Mouse (Mus musculus) lung, embryonic 16.5 days (tissue): ENCODE measurements around the gene Ankrd24. TPM values are rescaled to one million over a fixed set of nuclear protein-coding genes. Genes with fewer than 3 reads are reported as not detected.
A peak's percentile ranks its signal among the peaks of the same experiment; 100 is the strongest.

Source experiments
- ATAC-seq: fragments of 200-750 bp; cut with Nextera tagmentation; 2 replicates; pipeline ENCODE4 v1.8.0; 2017; ENCODE audit warnings: low read depth, mild to moderate bottlenecking, moderate library complexity
- H3K27ac ChIP-seq: fragments of 300-500 bp; sonication (generic); 2 replicates; pipeline ENCODE4 v1.5.1; 2014; ENCODE audit warnings: mild to moderate bottlenecking, control low read depth, low read length
- H3K27me3 ChIP-seq: fragments of 300-500 bp; sonication (generic); 2 replicates; pipeline ENCODE4 v1.6.1; 2014; ENCODE audit warnings: low read depth, low read length, mixed read lengths; ENCODE audit not compliant: control insufficient read depth, insufficient read depth
- H3K36me3 ChIP-seq: fragments of 300-500 bp; sonication (generic); 2 replicates; pipeline ENCODE4 v1.6.1; 2014; ENCODE audit warnings: low read length; ENCODE audit not compliant: control insufficient read depth, insufficient read depth
- H3K4me1 ChIP-seq: fragments of 300-500 bp; sonication (generic); replicated peaks from 2 replicates; pipeline ENCODE4 v1.6.1; 2014; ENCODE audit warnings: low read length, mixed read lengths; ENCODE audit not compliant: control insufficient read depth, insufficient read depth
- H3K4me2 ChIP-seq: fragments of 300-500 bp; sonication (generic); 2 replicates; pipeline ENCODE4 v1.6.1; 2014; ENCODE audit warnings: low read depth, low read length, control low read depth
- H3K4me3 ChIP-seq: fragments of 300-500 bp; sonication (generic); 2 replicates; pipeline ENCODE4 v1.5.1; 2014; ENCODE audit warnings: mild to moderate bottlenecking, low read length, control low read depth
- H3K9ac ChIP-seq: fragments of 300-500 bp; sonication (generic); 2 replicates; pipeline ENCODE4 v1.6.1; 2014; ENCODE audit warnings: low read length, control low read depth
- H3K9me3 ChIP-seq: fragments of 300-500 bp; sonication (generic); 2 replicates; pipeline ENCODE4 v1.6.1; 2016; ENCODE audit warnings: low read length; ENCODE audit not compliant: control insufficient read depth
- WGBS: fragments of 180-500 bp; shearing (Covaris S2); extraction: QIAGEN DNeasy Blood & Tissue Kit; methylation state at CpG from one replicate; pipeline ENCODE4 v1.1.7; 2014; 5-methylcytosine and 5-hydroxymethylcytosine counted together
- polyA plus RNA-seq: library from polyadenylated mRNA; unstranded; fragments of >200 nt; fragmentation: Nextera tagmentation; extraction: Ambion mirVana; gene quantifications from 2 replicates; pipeline ENCODE4 v1.2.1, GENCODE M21; 2015

Ankrd24 gene
- polyA plus RNA-seq, 1 experiment from 2014 or later = 9.2 TPM

DNA sequence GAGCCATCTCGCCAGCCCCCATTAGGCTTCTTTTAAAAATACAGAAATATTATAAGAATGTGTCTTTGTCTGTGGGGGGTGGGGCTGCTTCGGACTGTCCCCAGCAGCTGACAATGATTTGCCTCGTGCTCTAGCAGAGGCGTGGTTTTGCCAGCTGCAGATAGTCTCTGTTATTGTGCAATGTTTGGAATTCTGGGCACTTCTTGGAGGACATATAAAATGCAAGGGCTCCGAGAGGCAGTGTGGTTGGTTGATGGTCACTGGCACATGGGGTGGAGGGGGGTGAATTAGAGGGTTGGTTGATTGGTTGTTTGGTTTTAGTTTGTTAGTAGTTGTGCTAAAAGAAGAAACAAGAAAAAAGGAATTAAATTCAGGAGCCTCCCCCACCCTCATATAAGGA lies 8.4 kb upstream of the Ankrd24 start:
- Histone ChIP-seq H3K9me3 (peaks cover 3% of the 10 kb centered on the region; the same call in 1 of the 2 replicates), H3K27ac (no peak overlapping the region), H3K4me2 (no peak overlapping the region), H3K4me1 (0 out of 2 replicates have a peak, but pooled peaks cover 2% of the 10 kb centered on the region), H3K9ac (no peak overlapping the region), H3K4me3 (no peak overlapping the region), H3K27me3 (no peaks in the 10 kb centered on the region), H3K36me3 (peaks cover 26% of the 10 kb centered on the region)
- WGBS = 64% methylated on average over 5 of the region's 5 CpGs
- ATAC-seq = no peak

DNA sequence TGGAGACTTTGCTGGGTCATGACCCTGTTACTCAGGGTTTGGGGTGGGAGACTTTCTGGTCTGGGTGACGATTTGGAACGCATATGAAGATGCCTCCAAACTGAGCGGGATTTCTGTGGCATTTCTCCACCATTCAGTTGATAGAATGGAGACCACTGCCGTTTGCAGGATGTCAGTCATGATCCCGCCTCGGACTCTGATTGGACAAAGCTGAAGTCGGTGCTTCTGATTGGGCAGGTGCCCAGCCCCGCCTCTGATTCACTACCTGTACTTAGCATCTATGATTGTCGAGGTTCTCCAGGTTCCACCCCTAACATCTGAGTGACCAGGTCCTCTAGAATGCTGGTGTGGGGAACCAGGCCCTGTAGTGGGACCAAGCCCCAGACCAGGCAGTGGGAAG lies 7.6 kb upstream of the Ankrd24 start:
- no peaks in the 10 kb centered on the region for H3K4me1 ChIP-seq
- peaks cover 3% of the 10 kb centered on the region; the same call in 1 of the 2 replicates for H3K9me3 ChIP-seq
- no peak overlapping the region for H3K27ac ChIP-seq
- H3K27me3 ChIP-seq = no peaks in the 10 kb centered on the region
- no peak for ATAC-seq
- 50% methylated on average over 9 of the region's 9 CpGs for whole genome bisulfite sequencing
- no peak overlapping the region for H3K4me3 ChIP-seq
- H3K9ac ChIP-seq = no peak overlapping the region
- no peak overlapping the region for H3K4me2 ChIP-seq
- H3K36me3 ChIP-seq = peaks cover 29% of the 10 kb centered on the region

- Histone ChIP-seq H3K4me3 (no peak overlapping the region), H3K9me3 (peaks cover 3% of the 10 kb centered on the region; the same call in 1 of the 2 replicates), H3K4me2 (no peak overlapping the region), H3K36me3 (peaks cover 29% of the 10 kb centered on the region), H3K9ac (no peak overlapping the region), H3K27me3 (no peaks in the 10 kb centered on the region), H3K27ac (no peak overlapping the region), H3K4me1 (peaks cover 14% of the 10 kb centered on the region)
- ATAC-seq = no peak
- 50% methylated on average over 8 of the region's 8 CpGs for WGBS
These were observed 4.9 kb upstream of the Ankrd24 start for GRCm38 (mm10) chr10:81623441-81623840.

DNA sequence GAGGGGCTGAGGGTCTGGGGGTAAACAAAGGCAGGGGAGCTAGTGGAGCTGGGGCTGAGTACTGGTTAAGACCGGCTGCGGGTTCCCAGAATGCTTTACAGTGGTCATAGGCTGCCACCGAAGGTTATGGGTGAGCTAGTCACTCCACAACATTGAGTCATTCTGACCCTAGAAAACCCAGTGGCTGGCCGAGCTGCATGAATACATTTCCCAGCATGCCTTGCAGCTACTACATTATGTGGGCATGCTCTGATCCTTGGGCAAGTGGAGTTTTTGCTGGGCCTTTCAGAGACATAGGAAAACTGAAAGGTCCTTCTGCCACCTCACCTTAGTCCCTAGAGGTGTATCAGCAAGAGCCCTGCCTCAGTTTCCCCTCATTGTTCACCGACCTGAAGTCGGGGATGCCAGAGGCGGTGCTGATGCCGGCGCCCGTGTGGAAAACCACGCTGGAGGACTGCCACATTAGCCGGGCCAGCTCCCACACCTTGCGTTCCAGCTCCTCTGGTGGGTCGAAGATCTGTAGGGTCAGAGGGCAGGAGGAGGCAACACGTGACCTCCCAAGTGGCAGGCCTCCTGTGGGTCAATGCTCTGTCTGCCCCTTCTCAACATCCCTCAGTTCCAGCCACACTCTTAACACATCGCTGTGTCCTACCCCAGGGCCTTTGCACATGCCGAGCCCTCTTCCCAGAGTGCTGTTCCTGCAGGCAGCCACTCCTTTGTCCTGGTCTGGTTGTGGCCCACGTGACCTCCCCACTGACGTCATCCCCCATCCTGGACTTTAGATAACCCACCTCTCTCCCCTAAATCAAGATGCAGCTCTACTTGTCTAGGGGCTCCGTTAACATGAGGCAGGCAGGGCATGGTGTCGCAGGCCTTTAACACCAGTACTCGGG lies 2.0 kb upstream of the Ankrd24 start:
- peaks cover 14% of the 10 kb centered on the region for H3K4me1 ChIP-seq
- H3K9ac ChIP-seq = peak overlapping the region; percentile 84
- H3K27me3 ChIP-seq = no peaks in the 10 kb centered on the region
- H3K36me3 ChIP-seq = peaks cover 25% of the 10 kb centered on the region
- no peaks in the 10 kb centered on the region for H3K9me3 ChIP-seq
- peak overlapping the region; percentile 88 for H3K27ac ChIP-seq
- peak overlapping the region; percentile 86 for H3K4me2 ChIP-seq
- peak; percentile 0; the same call in 1 of the 2 replicates for ATAC-seq
- WGBS = 85% methylated on average over 22 of the region's 22 CpGs
- peak overlapping the region; percentile 76 for H3K4me3 ChIP-seq

GRCm38 (mm10) chr10:81626994-81627835 lies 1.1 kb upstream of the Ankrd24 start, which contains the start of gene Sirt6:
Gene Sirt6 (minus strand): TSS chr10:81627797.
- Histone ChIP-seq H3K27me3 (no peaks in the 10 kb centered on the region), H3K4me3 (peak within 1 kb of the TSS; percentile 76), H3K4me1 (peaks cover 14% of the 10 kb centered on the region), H3K9ac (peak within 1 kb of the TSS; percentile 84), H3K4me2 (peak within 1 kb of the TSS; percentile 86), H3K27ac (peak within 1 kb of the TSS; percentile 88), H3K9me3 (no peaks in the 10 kb centered on the region), H3K36me3 (peaks cover 19% of the 10 kb centered on the region)
- peak; percentile 94 for ATAC-seq
- 4% methylated on average over 40 of the region's 40 CpGs for WGBS

GRCm38 (mm10) chr10:81627836-81628220 lies 512 bp upstream of the Ankrd24 start:
- WGBS = 40% methylated on average over 7 of the region's 7 CpGs
- ATAC-seq = peak; percentile 26
- peak overlapping the region; percentile 84 for H3K9ac ChIP-seq

DNA sequence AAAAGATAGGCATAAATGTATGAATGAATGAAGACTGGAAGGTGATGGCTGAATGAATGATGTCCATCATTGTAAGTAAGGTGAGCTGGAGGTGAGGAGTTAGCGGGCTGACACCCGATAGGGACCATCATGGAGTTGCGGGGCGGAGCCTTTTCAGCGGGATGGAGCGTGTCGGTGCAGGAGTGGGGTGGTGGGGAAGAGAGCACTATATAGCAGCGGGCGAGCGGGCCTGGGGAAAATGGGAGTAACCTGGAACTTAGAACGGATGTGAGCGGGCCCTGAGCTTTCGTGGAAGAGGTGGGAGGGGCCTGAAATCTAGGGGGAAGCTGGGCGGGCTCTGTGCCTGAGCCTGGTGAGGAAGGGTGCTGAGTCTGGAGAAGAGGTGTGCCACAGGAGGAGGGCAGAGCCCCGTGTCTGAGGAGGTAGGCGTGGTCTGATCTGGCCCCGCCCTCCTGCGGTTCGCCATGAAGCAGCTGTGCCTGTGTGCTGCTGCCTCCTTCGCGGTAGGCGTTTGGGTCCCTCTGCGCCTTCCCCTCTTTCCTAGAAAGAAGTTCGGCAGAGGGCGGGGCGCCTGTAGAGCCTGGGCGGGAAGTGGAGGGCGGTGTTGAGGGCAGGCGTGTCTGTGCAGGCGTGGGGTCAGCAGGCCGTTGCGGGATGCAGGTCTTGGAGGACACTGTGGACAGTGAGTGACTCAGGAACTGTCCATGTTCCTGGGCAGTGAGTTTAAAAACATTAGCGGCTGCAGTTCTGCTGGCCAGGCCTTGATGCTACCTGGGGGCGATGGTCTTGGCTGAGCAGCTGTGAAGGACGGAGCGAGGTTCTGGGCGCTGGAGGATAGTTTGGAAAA lies 5.1 kb downstream of the Ankrd24 start:
- no peaks in the 10 kb centered on the region for H3K36me3 ChIP-seq
- H3K27me3 ChIP-seq = no peaks in the 10 kb centered on the region
- H3K4me1 ChIP-seq = peaks cover 4% of the 10 kb centered on the region
- H3K27ac ChIP-seq = peak overlapping the region; percentile 57
- peak overlapping the region; percentile 72 for H3K9ac ChIP-seq
- peak; percentile 96 for ATAC-seq
- WGBS = 3% methylated on average over 36 of the region's 37 CpGs
- H3K4me3 ChIP-seq = peak overlapping the region; percentile 59
- H3K4me2 ChIP-seq = peak overlapping the region; percentile 83
- H3K9me3 ChIP-seq = no peaks in the 10 kb centered on the region

More at GRCm38 (mm10) chr10:81627836-81628220, 512 bp upstream of the Ankrd24 start:
- Histone ChIP-seq H3K9me3 (no peaks in the 10 kb centered on the region), H3K4me2 (peak overlapping the region; percentile 86), H3K27ac (peak overlapping the region; percentile 88), H3K36me3 (peaks cover 13% of the 10 kb centered on the region; the same call in 1 of the 2 replicates), H3K27me3 (no peaks in the 10 kb centered on the region), H3K4me3 (peak overlapping the region; percentile 76), H3K4me1 (peaks cover 14% of the 10 kb centered on the region)

GRCm38 (mm10) chr10:81636338-81636737 lies 8.0 kb downstream of the Ankrd24 start:
- H3K27me3 ChIP-seq = no peaks in the 10 kb centered on the region
- H3K4me2 ChIP-seq = no peak overlapping the region
- 16% methylated on average over 8 of the region's 8 CpGs for WGBS
- H3K4me1 ChIP-seq = peaks cover 4% of the 10 kb centered on the region
- no peak for ATAC-seq
- H3K36me3 ChIP-seq = no peaks in the 10 kb centered on the region
- H3K9me3 ChIP-seq = no peaks in the 10 kb centered on the region
- H3K9ac ChIP-seq = no peak overlapping the region
- no peak overlapping the region for H3K27ac ChIP-seq
- H3K4me3 ChIP-seq = no peak overlapping the region
